Mouse (Mus musculus): ENCODE data around the gene Ubap1l. TPM values are rescaled to one million over a fixed set of nuclear protein-coding genes. Genes with fewer than 3 reads are reported as not detected.

The Ubap1l gene
- polyA plus RNA-seq, 1 experiment from 2014 or later, result 0.62 TPM

GRCm38 (mm10) chr9:65363684-65364083 is 2.8 kb downstream of the Ubap1l start:
- peaks cover 40% of the 10 kb centered on the region for H3K36me3 ChIP-seq (ENCODE audit: control insufficient read depth, insufficient read depth, low read length)
- H3K4me1 ChIP-seq (ENCODE audit: control insufficient read depth, insufficient read depth, low read length), result 0 out of 2 replicates have a peak, but pooled peaks cover 4% of the 10 kb centered on the region
- no peaks in the 10 kb centered on the region for H3K9me3 ChIP-seq (ENCODE audit: control insufficient read depth, low read length)
- no peaks in the 10 kb centered on the region for H3K27me3 ChIP-seq (ENCODE audit: control insufficient read depth, insufficient read depth, low read length)
- no peak overlapping the region for H3K9ac ChIP-seq (ENCODE audit: low read depth, low read length)
- 32% methylated on average over 9 of the region's 9 CpGs for WGBS
- no peak overlapping the region for H3K4me3 ChIP-seq (ENCODE audit: low read length)
- H3K4me2 ChIP-seq (replicated peaks; ENCODE audit: low read depth, low read length), result no peak overlapping the region
- no peak overlapping the region for H3K27ac ChIP-seq (ENCODE audit: low read depth, low read length)
- ATAC-seq (ENCODE audit: low FRiP score, low TSS enrichment), result 0 out of 2 replicates have a peak, but pooled peaks have one; percentile 43

GRCm38 (mm10) chr9:65365721-65366120 is 4.9 kb downstream of the Ubap1l start:
- 87% methylated on average over 7 of the region's 7 CpGs for WGBS

DNA sequence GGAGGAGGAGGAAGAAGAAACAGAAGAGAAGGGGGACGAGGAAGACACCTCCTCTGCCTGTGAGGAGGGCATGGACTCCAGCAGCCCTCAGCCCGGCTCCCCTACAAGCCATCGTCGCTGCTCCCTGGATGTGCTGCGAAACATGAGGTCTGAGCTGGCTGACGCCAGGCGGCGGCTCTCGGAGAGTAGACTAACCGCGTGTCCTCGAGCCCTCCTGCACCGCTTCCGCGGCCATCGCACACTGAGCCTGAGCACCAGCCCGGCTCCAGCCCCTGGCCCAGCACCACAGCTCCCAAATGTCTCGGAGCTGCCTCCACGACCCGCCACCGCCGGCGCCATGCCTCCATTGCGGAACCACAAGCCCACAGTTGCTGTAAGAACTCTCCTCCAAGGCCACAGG is 10.9 kb downstream of the Ubap1l start:
- H3K27me3 ChIP-seq (ENCODE audit: control insufficient read depth, insufficient read depth, low read length), result no peaks in the 10 kb centered on the region
- no peak overlapping the region for H3K9ac ChIP-seq (ENCODE audit: low read depth, low read length)
- no peak overlapping the region for H3K27ac ChIP-seq (ENCODE audit: low read depth, low read length)
- no peak for ATAC-seq (ENCODE audit: low FRiP score, low TSS enrichment)
- no peak overlapping the region for H3K4me2 ChIP-seq (replicated peaks; ENCODE audit: low read depth, low read length)
- no peaks in the 10 kb centered on the region for H3K4me1 ChIP-seq (ENCODE audit: control insufficient read depth, insufficient read depth, low read length)
- H3K9me3 ChIP-seq (ENCODE audit: control insufficient read depth, low read length), result no peaks in the 10 kb centered on the region
- WGBS, result 82% methylated on average over 24 of the region's 24 CpGs
- no peak overlapping the region for H3K4me3 ChIP-seq (ENCODE audit: low read length)
- H3K36me3 ChIP-seq (ENCODE audit: control insufficient read depth, insufficient read depth, low read length), result no peaks in the 10 kb centered on the region

More at GRCm38 (mm10) chr9:65365721-65366120, 4.9 kb downstream of the Ubap1l start:
- Histone ChIP-seq H3K9me3 (ENCODE audit: control insufficient read depth, low read length) (no peaks in the 10 kb centered on the region), H3K4me3 (ENCODE audit: low read length) (no peak overlapping the region), H3K27ac (ENCODE audit: low read depth, low read length) (no peak overlapping the region), H3K27me3 (ENCODE audit: control insufficient read depth, insufficient read depth, low read length) (no peaks in the 10 kb centered on the region), H3K4me1 (ENCODE audit: control insufficient read depth, insufficient read depth, low read length) (0 out of 2 replicates have a peak, but pooled peaks cover 4% of the 10 kb centered on the region), H3K36me3 (ENCODE audit: control insufficient read depth, insufficient read depth, low read length) (peaks cover 19% of the 10 kb centered on the region; the same call in 1 of the 2 replicates), H3K4me2 (replicated peaks; ENCODE audit: low read depth, low read length) (no peak overlapping the region), H3K9ac (ENCODE audit: low read depth, low read length) (no peak overlapping the region)
- ATAC-seq (ENCODE audit: low FRiP score, low TSS enrichment), result no peak

- Histone ChIP-seq H3K4me2 (replicated peaks; ENCODE audit: low read depth, low read length) (no peak overlapping the region), H3K27me3 (ENCODE audit: control insufficient read depth, insufficient read depth, low read length) (no peaks in the 10 kb centered on the region), H3K9ac (ENCODE audit: low read depth, low read length) (no peak overlapping the region), H3K27ac (ENCODE audit: low read depth, low read length) (no peak overlapping the region), H3K9me3 (ENCODE audit: control insufficient read depth, low read length) (no peaks in the 10 kb centered on the region), H3K36me3 (ENCODE audit: control insufficient read depth, insufficient read depth, low read length) (no peaks in the 10 kb centered on the region), H3K4me1 (ENCODE audit: control insufficient read depth, insufficient read depth, low read length) (no peaks in the 10 kb centered on the region), H3K4me3 (ENCODE audit: low read length) (no peak overlapping the region)
- ATAC-seq (ENCODE audit: low FRiP score, low TSS enrichment), result no peak
- 74% methylated on average over 4 of the region's 4 CpGs for WGBS
These were observed 11.6 kb downstream of the Ubap1l start for GRCm38 (mm10) chr9:65372449-65372848.

- Histone ChIP-seq H3K4me2 (replicated peaks; ENCODE audit: low read depth, low read length) (no peak overlapping the region), H3K9ac (ENCODE audit: low read depth, low read length) (no peak overlapping the region), H3K4me1 (ENCODE audit: control insufficient read depth, insufficient read depth, low read length) (no peaks in the 10 kb centered on the region), H3K27ac (ENCODE audit: low read depth, low read length) (no peak overlapping the region), H3K4me3 (ENCODE audit: low read length) (no peak overlapping the region), H3K36me3 (ENCODE audit: control insufficient read depth, insufficient read depth, low read length) (no peaks in the 10 kb centered on the region), H3K9me3 (ENCODE audit: control insufficient read depth, low read length) (no peaks in the 10 kb centered on the region), H3K27me3 (ENCODE audit: control insufficient read depth, insufficient read depth, low read length) (no peaks in the 10 kb centered on the region)
- WGBS, result 80% methylated on average over 5 of the region's 5 CpGs
- no peak for ATAC-seq (ENCODE audit: low FRiP score, low TSS enrichment)
These were observed 13.8 kb downstream of the Ubap1l start for GRCm38 (mm10) chr9:65374468-65375162.

DNA sequence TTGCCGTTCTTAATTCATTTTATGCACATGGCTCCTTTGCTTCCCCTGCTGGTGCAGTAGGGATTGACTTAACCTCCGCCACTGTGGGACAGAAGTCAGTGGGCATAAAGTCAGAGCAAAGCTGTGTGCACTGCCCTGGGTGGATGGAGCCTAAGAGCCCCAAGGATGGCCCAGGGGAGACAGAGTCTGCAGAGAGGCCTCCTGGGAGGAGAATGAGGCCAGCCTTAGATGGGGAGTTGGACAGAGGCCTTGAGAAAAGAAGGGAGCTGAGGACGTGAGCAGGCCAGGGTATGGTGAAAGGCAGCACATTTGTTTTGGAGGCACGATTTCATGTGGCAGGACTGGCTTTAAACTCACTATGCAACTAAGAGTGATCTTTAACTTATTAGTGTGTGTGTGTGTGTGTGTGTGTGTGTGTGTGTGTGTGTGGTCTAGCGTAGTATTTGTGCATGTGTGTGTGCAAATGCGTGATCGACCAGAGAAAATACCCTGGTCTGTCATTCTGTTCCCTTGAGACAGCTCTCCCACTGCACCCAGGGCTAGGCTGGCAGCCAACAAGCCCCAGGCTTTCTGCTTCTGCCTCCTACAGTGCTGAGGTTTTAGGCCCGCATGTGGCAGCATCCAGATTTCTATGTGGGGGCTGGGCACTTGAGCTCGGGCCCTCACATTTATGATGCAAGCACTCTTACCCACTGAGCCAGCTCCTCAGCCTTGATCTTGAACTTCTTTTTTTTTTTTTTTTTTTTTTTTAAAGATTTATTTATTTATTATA is 14.5 kb downstream of the Ubap1l start:
- ATAC-seq (ENCODE audit: low FRiP score, low TSS enrichment), result no peak
- Histone ChIP-seq H3K4me3 (ENCODE audit: low read length) (no peak overlapping the region), H3K27ac (ENCODE audit: low read depth, low read length) (no peak overlapping the region), H3K36me3 (ENCODE audit: control insufficient read depth, insufficient read depth, low read length) (no peaks in the 10 kb centered on the region), H3K4me1 (ENCODE audit: control insufficient read depth, insufficient read depth, low read length) (no peaks in the 10 kb centered on the region), H3K9me3 (ENCODE audit: control insufficient read depth, low read length) (no peaks in the 10 kb centered on the region), H3K9ac (ENCODE audit: low read depth, low read length) (no peak overlapping the region), H3K4me2 (replicated peaks; ENCODE audit: low read depth, low read length) (no peak overlapping the region), H3K27me3 (ENCODE audit: control insufficient read depth, insufficient read depth, low read length) (no peaks in the 10 kb centered on the region)
- WGBS, result 85% methylated on average over 9 of the region's 9 CpGs

DNA sequence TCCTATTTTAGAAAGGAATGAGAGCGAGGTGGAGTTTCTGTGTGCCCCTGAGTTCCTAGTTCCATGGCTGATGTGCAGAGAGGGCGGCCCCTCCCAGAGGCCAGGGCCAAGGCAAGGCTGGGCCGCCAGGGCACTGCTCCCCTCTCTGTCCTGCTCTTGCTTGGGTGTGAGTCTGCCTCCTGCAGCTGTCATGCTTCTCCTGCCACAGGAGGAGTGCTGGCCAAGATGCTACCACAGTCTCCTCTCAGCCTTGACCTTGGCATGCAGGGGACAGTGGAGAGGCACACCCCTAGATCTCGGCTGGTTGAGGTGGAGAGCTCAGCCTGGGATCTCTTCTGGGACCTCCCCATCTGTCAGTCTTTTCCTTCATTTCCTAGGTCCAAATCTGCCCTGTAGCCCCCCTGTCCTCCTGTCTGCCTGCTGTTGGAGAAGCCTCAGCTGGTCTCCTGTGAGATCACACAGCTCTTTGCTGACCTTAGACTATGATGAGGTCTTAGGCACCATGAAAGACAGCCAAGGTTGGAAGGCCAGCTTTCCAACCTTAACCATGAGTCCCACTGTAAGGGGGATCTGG is 20.3 kb downstream of the Ubap1l start:
- 0 out of 2 replicates have a peak, but pooled peaks cover 7% of the 10 kb centered on the region for H3K4me1 ChIP-seq (ENCODE audit: control insufficient read depth, insufficient read depth, low read length)
- no peak overlapping the region for H3K4me3 ChIP-seq (ENCODE audit: low read length)
- no peaks in the 10 kb centered on the region for H3K36me3 ChIP-seq (ENCODE audit: control insufficient read depth, insufficient read depth, low read length)
- no peak overlapping the region for H3K4me2 ChIP-seq (replicated peaks; ENCODE audit: low read depth, low read length)
- no peak overlapping the region for H3K27ac ChIP-seq (ENCODE audit: low read depth, low read length)
- H3K9ac ChIP-seq (ENCODE audit: low read depth, low read length), result no peak overlapping the region
- 74% methylated on average over 4 of the region's 4 CpGs for WGBS
- H3K27me3 ChIP-seq (ENCODE audit: control insufficient read depth, insufficient read depth, low read length), result no peaks in the 10 kb centered on the region
- no peaks in the 10 kb centered on the region for H3K9me3 ChIP-seq (ENCODE audit: control insufficient read depth, low read length)
- ATAC-seq (ENCODE audit: low FRiP score, low TSS enrichment), result no peak

GRCm38 (mm10) chr9:65382031-65382750 is 21.4 kb downstream of the Ubap1l start:
- Histone ChIP-seq H3K4me3 (ENCODE audit: low read length) (no peak overlapping the region), H3K4me1 (ENCODE audit: control insufficient read depth, insufficient read depth, low read length) (peaks cover 13% of the 10 kb centered on the region; the same call in 1 of the 2 replicates), H3K4me2 (replicated peaks; ENCODE audit: low read depth, low read length) (no peak overlapping the region), H3K27ac (ENCODE audit: low read depth, low read length) (no peak overlapping the region), H3K27me3 (ENCODE audit: control insufficient read depth, insufficient read depth, low read length) (no peaks in the 10 kb centered on the region), H3K9me3 (ENCODE audit: control insufficient read depth, low read length) (no peaks in the 10 kb centered on the region), H3K36me3 (ENCODE audit: control insufficient read depth, insufficient read depth, low read length) (no peaks in the 10 kb centered on the region), H3K9ac (ENCODE audit: low read depth, low read length) (no peak overlapping the region)
- WGBS, result 71% methylated on average over 6 of the region's 6 CpGs
- no peak for ATAC-seq (ENCODE audit: low FRiP score, low TSS enrichment)

Measured in kidney, embryonic 14.5 days (tissue).